Mouse (Mus musculus) liver, embryonic 16.5 days (tissue): ENCODE data around the gene Igfbp5. TPM values are rescaled to one million over a fixed set of nuclear protein-coding genes. Genes with fewer than 3 reads are reported as not detected.

Experiments used
- ATAC-seq: fragments of 200-750 bp; cut with Nextera tagmentation; 2 replicates; pipeline ENCODE4 v1.8.0; 2017; ENCODE audit warnings: low read depth, mild to moderate bottlenecking, moderate number of reproducible peaks, moderate library complexity
- H3K27ac ChIP-seq: fragments of 300-500 bp; sonication (generic); 2 replicates; pipeline ENCODE4 v1.5.1; 2014; ENCODE audit warnings: mild to moderate bottlenecking, low read length
- H3K27me3 ChIP-seq: fragments of 300-500 bp; sonication (generic); 2 replicates; pipeline ENCODE4 v1.6.1; 2014; ENCODE audit warnings: low read depth, low read length, mixed read lengths; ENCODE audit not compliant: control insufficient read depth, insufficient read depth
- H3K36me3 ChIP-seq: fragments of 300-500 bp; sonication (generic); 2 replicates; pipeline ENCODE4 v1.6.1; 2014; ENCODE audit warnings: mild to moderate bottlenecking; ENCODE audit not compliant: control insufficient read depth, insufficient read depth
- H3K4me1 ChIP-seq: fragments of 300-500 bp; sonication (generic); 2 replicates; pipeline ENCODE4 v1.6.1; 2014; ENCODE audit warnings: low read depth, low read length, mixed read lengths; ENCODE audit not compliant: control insufficient read depth
- H3K4me2 ChIP-seq: fragments of 300-500 bp; sonication (generic); 2 replicates; pipeline ENCODE4 v1.6.1; 2014; ENCODE audit warnings: low read depth, low read length, mixed read lengths
- H3K4me3 ChIP-seq: fragments of 300-500 bp; sonication (generic); 2 replicates; pipeline ENCODE4 v1.5.1; 2014; ENCODE audit warnings: low read depth, mild to moderate bottlenecking, low read length
- H3K9ac ChIP-seq: fragments of 300-500 bp; sonication (generic); 2 replicates; pipeline ENCODE4 v1.6.1; 2014; ENCODE audit warnings: low read depth, low read length
- H3K9me3 ChIP-seq: fragments of 300-500 bp; sonication (generic); replicated peaks from 2 replicates; pipeline ENCODE4 v1.6.1; 2016; ENCODE audit warnings: low read length; ENCODE audit not compliant: control insufficient read depth
- WGBS: fragments of 180-500 bp; shearing (Covaris S2); extraction: QIAGEN DNeasy Blood & Tissue Kit; methylation state at CpG from one replicate; pipeline ENCODE4 v1.1.7; 2014; ENCODE audit not compliant: insufficient replicate concordance; 5-methylcytosine and 5-hydroxymethylcytosine counted together
- polyA plus RNA-seq: library from polyadenylated mRNA; unstranded; fragments of >200 nt; fragmentation: Nextera tagmentation; extraction: Ambion mirVana; gene quantifications from 2 replicates; pipeline ENCODE4 v1.2.1, GENCODE M21; 2015

The Igfbp5 gene
- polyA plus RNA-seq, 1 experiment from 2014 or later: 1.7 TPM

- no peak for ATAC-seq
- WGBS: 12% methylated on average over 6 of the region's 6 CpGs
- Histone ChIP-seq H3K27ac (no peak overlapping the region), H3K9ac (no peak overlapping the region), H3K4me2 (no peak overlapping the region), H3K4me1 (no peaks in the 10 kb centered on the region; the same call in 1 of the 2 replicates), H3K36me3 (no peaks in the 10 kb centered on the region), H3K27me3 (peaks cover 40% of the 10 kb centered on the region), H3K4me3 (no peak overlapping the region), H3K9me3 (no peaks in the 10 kb centered on the region)
These were observed 48.2 kb downstream of the Igfbp5 start for GRCm38 (mm10) chr1:72826446-72826845.

DNA sequence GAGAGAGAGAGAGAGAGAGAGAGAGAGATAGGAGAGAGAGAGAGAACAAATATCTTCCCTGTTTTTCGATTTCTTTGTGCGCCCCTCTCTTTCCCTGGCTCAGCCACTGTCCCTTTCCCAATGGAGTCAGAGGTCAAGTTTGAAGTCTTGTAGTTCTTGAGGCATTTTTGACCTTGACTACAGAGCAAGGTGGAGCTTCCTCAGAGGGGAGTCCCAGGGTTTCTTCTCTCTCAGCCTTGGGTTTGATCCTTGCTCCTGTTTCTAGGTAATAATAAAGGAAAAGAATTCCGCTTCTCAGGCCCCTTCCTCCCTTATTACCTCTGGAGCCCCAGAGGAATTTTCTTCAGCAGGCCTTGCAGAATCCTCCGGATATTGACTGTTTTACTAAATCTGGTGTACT, 48.8 kb downstream of the Igfbp5 start:
- 16% methylated on average over 4 of the region's 4 CpGs for WGBS
- Histone ChIP-seq H3K36me3 (no peaks in the 10 kb centered on the region), H3K4me1 (no peaks in the 10 kb centered on the region; the same call in 1 of the 2 replicates), H3K27me3 (peaks cover 40% of the 10 kb centered on the region), H3K4me3 (no peak overlapping the region), H3K27ac (no peak overlapping the region), H3K9me3 (no peaks in the 10 kb centered on the region), H3K9ac (no peak overlapping the region), H3K4me2 (no peak overlapping the region)
- no peak for ATAC-seq

DNA sequence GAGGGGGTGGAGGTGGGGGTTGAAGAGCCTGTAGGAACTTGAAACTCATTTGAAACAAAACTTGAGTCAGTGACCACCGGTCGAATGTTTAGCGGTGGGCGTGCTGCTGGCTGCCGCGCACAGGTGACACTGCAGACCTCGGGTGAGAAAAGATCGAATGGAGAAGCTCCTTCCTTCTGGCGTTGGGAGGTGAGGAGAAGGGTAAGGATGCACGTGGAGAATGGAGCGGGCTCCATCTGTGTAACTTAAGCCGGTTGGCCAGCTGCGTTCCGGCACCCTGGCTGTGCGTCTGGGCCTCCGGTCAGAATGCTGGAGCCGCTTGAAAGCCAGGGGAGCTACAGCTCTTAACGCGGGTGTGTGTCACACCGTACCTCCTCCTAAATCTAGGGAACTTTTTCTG, 49.4 kb downstream of the Igfbp5 start:
- Histone ChIP-seq H3K36me3 (no peaks in the 10 kb centered on the region), H3K27ac (no peak overlapping the region), H3K4me2 (peak overlapping the region; percentile 61; the same call in 1 of the 2 replicates), H3K4me3 (peak overlapping the region; percentile 48), H3K9me3 (no peaks in the 10 kb centered on the region), H3K4me1 (no peaks in the 10 kb centered on the region; the same call in 1 of the 2 replicates), H3K9ac (no peak overlapping the region), H3K27me3 (peaks cover 40% of the 10 kb centered on the region)
- under 1% methylated on average over 20 of the region's 20 CpGs for WGBS
- no peak for ATAC-seq

DNA sequence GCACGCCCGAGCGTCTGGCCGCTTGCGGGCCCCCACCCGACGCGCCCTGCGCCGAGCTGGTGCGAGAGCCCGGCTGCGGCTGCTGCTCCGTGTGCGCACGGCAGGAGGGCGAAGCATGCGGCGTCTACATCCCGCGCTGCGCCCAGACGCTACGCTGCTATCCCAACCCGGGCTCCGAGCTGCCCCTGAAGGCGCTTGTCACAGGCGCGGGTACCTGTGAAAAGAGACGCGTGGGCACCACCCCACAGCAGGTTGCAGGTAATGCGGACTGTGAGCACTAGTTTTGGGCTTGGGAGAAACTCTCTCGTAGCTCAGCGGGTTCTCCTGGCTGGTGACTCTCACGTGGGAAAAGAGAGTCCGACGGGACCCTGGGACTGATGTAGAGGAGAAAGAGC, 50.0 kb downstream of the Igfbp5 start:
- ATAC-seq: no peak
- H3K9ac ChIP-seq: 0 out of 2 replicates have a peak overlapping the region, but pooled peaks have one; percentile 30
- H3K9me3 ChIP-seq: no peaks in the 10 kb centered on the region
- H3K27me3 ChIP-seq: peaks cover 40% of the 10 kb centered on the region
- 1% methylated on average over 37 of the region's 37 CpGs for WGBS
- no peaks in the 10 kb centered on the region; the same call in 1 of the 2 replicates for H3K4me1 ChIP-seq
- peak overlapping the region; percentile 48 for H3K4me3 ChIP-seq
- no peak overlapping the region for H3K27ac ChIP-seq
- H3K4me2 ChIP-seq: peak overlapping the region; percentile 61
- H3K36me3 ChIP-seq: no peaks in the 10 kb centered on the region

GRCm38 (mm10) chr1:72823751-72824706, 50.7 kb downstream of the Igfbp5 start, which contains the start of gene Igfbp2:
TSS of gene Igfbp2 (plus strand) at chr1:72824503.
- Histone ChIP-seq H3K4me3 (peak within 1 kb of the TSS; percentile 48), H3K9ac (0 out of 2 replicates have a peak within 1 kb of the TSS, but pooled peaks have one; percentile 30), H3K27me3 (peaks cover 40% of the 10 kb centered on the region), H3K36me3 (no peaks in the 10 kb centered on the region), H3K4me1 (no peaks in the 10 kb centered on the region; the same call in 1 of the 2 replicates), H3K4me2 (peak within 1 kb of the TSS; percentile 61), H3K27ac (no peak within 1 kb of the TSS), H3K9me3 (no peaks in the 10 kb centered on the region)
- WGBS: 2% methylated on average over 47 of the region's 58 CpGs
- 0 out of 2 replicates have a peak, but pooled peaks have one; percentile 30 for ATAC-seq

GRCm38 (mm10) chr1:72822893-72823292, 51.8 kb downstream of the Igfbp5 start:
- Histone ChIP-seq H3K36me3 (no peaks in the 10 kb centered on the region), H3K27me3 (peaks cover 40% of the 10 kb centered on the region), H3K9ac (no peak overlapping the region), H3K27ac (no peak overlapping the region), H3K4me2 (no peak overlapping the region), H3K4me3 (no peak overlapping the region), H3K4me1 (no peaks in the 10 kb centered on the region; the same call in 1 of the 2 replicates), H3K9me3 (no peaks in the 10 kb centered on the region)
- ATAC-seq: no peak
- 60% methylated on average over 10 of the region's 10 CpGs for WGBS

GRCm38 (mm10) chr1:72819995-72820394, 54.7 kb downstream of the Igfbp5 start:
- H3K9me3 ChIP-seq: no peaks in the 10 kb centered on the region
- no peak overlapping the region for H3K4me2 ChIP-seq
- H3K27ac ChIP-seq: no peak overlapping the region
- H3K9ac ChIP-seq: no peak overlapping the region
- ATAC-seq: no peak
- no peaks in the 10 kb centered on the region; the same call in 1 of the 2 replicates for H3K4me1 ChIP-seq
- H3K4me3 ChIP-seq: no peak overlapping the region
- peaks cover 22% of the 10 kb centered on the region for H3K27me3 ChIP-seq
- no peaks in the 10 kb centered on the region for H3K36me3 ChIP-seq
- WGBS: 52% methylated on average over 6 of the region's 6 CpGs

DNA sequence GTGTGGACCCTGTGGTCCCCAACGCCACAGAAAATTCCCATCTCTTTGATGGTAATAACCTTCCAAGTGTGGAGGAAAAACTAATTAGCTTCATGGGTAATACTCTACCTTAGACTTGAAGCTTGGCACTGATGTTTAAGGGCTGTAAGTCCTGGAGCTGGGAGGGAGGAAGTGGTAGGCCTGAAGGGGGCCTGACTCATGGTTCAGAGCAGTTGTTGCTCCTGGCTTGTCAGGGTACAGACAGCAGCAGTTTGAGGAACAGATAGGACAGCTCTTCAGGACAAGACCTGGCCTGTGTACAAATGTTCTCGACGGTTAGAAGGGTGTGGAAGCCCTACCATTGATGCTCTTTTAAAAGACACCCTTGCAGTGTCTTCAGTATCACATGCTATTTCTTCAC, 59.1 kb downstream of the Igfbp5 start:
- WGBS: 33% methylated on average over 3 of the region's 3 CpGs

GRCm38 (mm10) chr1:72815184-72815583, 59.5 kb downstream of the Igfbp5 start:
- no peak overlapping the region for H3K27ac ChIP-seq
- H3K4me1 ChIP-seq: no peaks in the 10 kb centered on the region
- H3K9ac ChIP-seq: no peak overlapping the region
- no peak for ATAC-seq
- H3K9me3 ChIP-seq: no peaks in the 10 kb centered on the region
- no peak overlapping the region for H3K4me3 ChIP-seq
- H3K36me3 ChIP-seq: no peaks in the 10 kb centered on the region
- WGBS: 45% methylated on average over 5 of the region's 5 CpGs
- H3K27me3 ChIP-seq: no peaks in the 10 kb centered on the region
- no peak overlapping the region for H3K4me2 ChIP-seq

More for the DNA sequence above, 59.1 kb downstream of the Igfbp5 start:
- no peak overlapping the region for H3K4me3 ChIP-seq
- H3K27ac ChIP-seq: no peak overlapping the region
- no peaks in the 10 kb centered on the region for H3K36me3 ChIP-seq
- no peak overlapping the region for H3K9ac ChIP-seq
- no peaks in the 10 kb centered on the region for H3K4me1 ChIP-seq
- no peak for ATAC-seq
- no peak overlapping the region for H3K4me2 ChIP-seq
- no peaks in the 10 kb centered on the region for H3K9me3 ChIP-seq
- no peaks in the 10 kb centered on the region for H3K27me3 ChIP-seq
